Mouse (Mus musculus) limb, embryonic 11.5 days (tissue): ENCODE results near the gene Sptan1. TPM values are rescaled to one million over a fixed set of nuclear protein-coding genes. Genes with fewer than 3 reads are reported as not detected.

Experiments
- ATAC-seq: fragments of 200-750 bp; cut with Nextera tagmentation; 2 replicates; pipeline ENCODE4 v1.8.0; 2017; ENCODE audit warnings: low read depth; ENCODE audit not compliant: insufficient number of reproducible peaks, low FRiP score, low TSS enrichment
- DNase-seq: peaks from one replicate; pipeline ENCODE4 v3.0.0-alpha.2; 2015; ENCODE audit warnings: low spot score
- H3K27ac ChIP-seq: fragments of 300-500 bp; sonication (generic); replicated peaks from 2 replicates; pipeline ENCODE4 v1.5.1; 2014; ENCODE audit warnings: low read depth, mild to moderate bottlenecking, low read length
- H3K27me3 ChIP-seq: fragments of 300-500 bp; sonication (generic); 2 replicates; pipeline ENCODE4 v1.6.1; 2014; ENCODE audit warnings: mild to moderate bottlenecking, low read length, mixed read lengths; ENCODE audit not compliant: control insufficient read depth, insufficient read depth
- H3K36me3 ChIP-seq: fragments of 300-500 bp; sonication (generic); 2 replicates; pipeline ENCODE4 v1.6.1; 2014; ENCODE audit warnings: mild to moderate bottlenecking, low read length, moderate library complexity, mixed read lengths; ENCODE audit not compliant: control insufficient read depth, insufficient read depth
- H3K4me1 ChIP-seq: fragments of 300-500 bp; sonication (generic); 2 replicates; pipeline ENCODE4 v1.6.1; 2014; ENCODE audit warnings: low read length, mixed read lengths; ENCODE audit not compliant: control insufficient read depth, insufficient read depth
- H3K4me2 ChIP-seq: fragments of 300-500 bp; sonication (generic); 2 replicates; pipeline ENCODE4 v1.6.1; 2014; ENCODE audit warnings: low read depth, mild to moderate bottlenecking, moderate library complexity; ENCODE audit not compliant: severe bottlenecking
- H3K4me3 ChIP-seq: fragments of 300-500 bp; sonication (generic); 2 replicates; pipeline ENCODE4 v1.5.1; 2014; ENCODE audit warnings: low read depth, low read length
- H3K9ac ChIP-seq: fragments of 300-500 bp; sonication (generic); 2 replicates; pipeline ENCODE4 v1.6.1; 2014; ENCODE audit warnings: mild to moderate bottlenecking, low read length
- H3K9me3 ChIP-seq: fragments of 300-500 bp; sonication (generic); 2 replicates; pipeline ENCODE4 v1.6.1; 2016; ENCODE audit warnings: low read length; ENCODE audit not compliant: control insufficient read depth
- WGBS: fragments of 180-500 bp; shearing (Covaris S2); extraction: QIAGEN DNeasy Blood & Tissue Kit; methylation state at CpG from one replicate; pipeline ENCODE4 v1.1.7; 2014; 5-methylcytosine and 5-hydroxymethylcytosine counted together
- polyA plus RNA-seq: library from polyadenylated mRNA; unstranded; fragments of >200 nt; fragmentation: Nextera tagmentation; extraction: Ambion mirVana; gene quantifications from 2 replicates; pipeline ENCODE4 v1.2.1, GENCODE M21; 2014

Gene Sptan1
- polyA plus RNA-seq, 1 experiment from 2014 or later = 89.9 TPM

- peak overlapping the region; percentile 65 for H3K4me2 ChIP-seq
- ATAC-seq (no peak), DNase-seq (no peak)
- H3K27me3 ChIP-seq = no peaks in the 10 kb centered on the region
- H3K27ac ChIP-seq = no peak overlapping the region
- H3K9ac ChIP-seq = no peak overlapping the region
- H3K4me1 ChIP-seq = peaks cover 22% of the 10 kb centered on the region
- H3K36me3 ChIP-seq = peaks cover 5% of the 10 kb centered on the region
- H3K9me3 ChIP-seq = no peaks in the 10 kb centered on the region
- peak overlapping the region; percentile 60 for H3K4me3 ChIP-seq
- 34% methylated on average over 3 of the region's 3 CpGs for WGBS
These were observed 98.9 kb downstream of the Sptan1 start for GRCm38 (mm10) chr2:30064298-30064697.

- ATAC-seq = peak; percentile 94
- Histone ChIP-seq H3K27me3 (no peaks in the 10 kb centered on the region), H3K4me1 (peaks cover 20% of the 10 kb centered on the region), H3K36me3 (peaks cover 13% of the 10 kb centered on the region), H3K4me2 (peak overlapping the region; percentile 70), H3K9me3 (no peaks in the 10 kb centered on the region), H3K27ac (peak overlapping the region; percentile 98), H3K4me3 (peak overlapping the region; percentile 100), H3K9ac (peak overlapping the region; percentile 98)
- WGBS = under 1% methylated on average over 38 of the region's 101 CpGs
- peak; percentile 97 for DNase-seq
These were observed 100.9 kb downstream of the Sptan1 start for GRCm38 (mm10) chr2:30066046-30066901.

- under 1% methylated on average over 54 of the region's 69 CpGs for WGBS
- DNase-seq (peak; percentile 60), ATAC-seq (peak; percentile 2; the same call in 1 of the 2 replicates)
- Histone ChIP-seq H3K9ac (peak overlapping the region; percentile 98), H3K9me3 (no peaks in the 10 kb centered on the region), H3K27ac (peak overlapping the region; percentile 98), H3K4me3 (peak overlapping the region; percentile 100), H3K4me1 (peaks cover 17% of the 10 kb centered on the region), H3K27me3 (no peaks in the 10 kb centered on the region), H3K36me3 (peaks cover 13% of the 10 kb centered on the region), H3K4me2 (peak overlapping the region; percentile 70)
These were observed 101.9 kb downstream of the Sptan1 start for GRCm38 (mm10) chr2:30067031-30067888.

GRCm38 (mm10) chr2:30067962-30068361, 102.6 kb downstream of the Sptan1 start:
- Histone ChIP-seq H3K4me3 (peak overlapping the region; percentile 100), H3K4me1 (peaks cover 17% of the 10 kb centered on the region), H3K9me3 (no peaks in the 10 kb centered on the region), H3K36me3 (peaks cover 15% of the 10 kb centered on the region), H3K27ac (no peak overlapping the region), H3K4me2 (peak overlapping the region; percentile 70), H3K9ac (peak overlapping the region; percentile 98), H3K27me3 (no peaks in the 10 kb centered on the region)
- 29% methylated on average over 7 of the region's 7 CpGs for WGBS
- no peak for ATAC-seq
- no peak for DNase-seq

GRCm38 (mm10) chr2:30072875-30073274, 107.5 kb downstream of the Sptan1 start:
- no peaks in the 10 kb centered on the region for H3K9me3 ChIP-seq
- 82% methylated on average over 7 of the region's 7 CpGs for WGBS
- H3K4me2 ChIP-seq = no peak overlapping the region
- no peaks in the 10 kb centered on the region for H3K27me3 ChIP-seq
- no peak overlapping the region for H3K4me3 ChIP-seq
- peaks cover 17% of the 10 kb centered on the region for H3K36me3 ChIP-seq
- H3K27ac ChIP-seq = no peak overlapping the region
- H3K9ac ChIP-seq = no peak overlapping the region
- H3K4me1 ChIP-seq = 0 out of 2 replicates have a peak, but pooled peaks cover 2% of the 10 kb centered on the region
- no peak for ATAC-seq
- no peak for DNase-seq

- H3K36me3 ChIP-seq = peaks cover 15% of the 10 kb centered on the region
- no peak overlapping the region for H3K27ac ChIP-seq
- no peak for ATAC-seq
- peaks cover 5% of the 10 kb centered on the region for H3K4me1 ChIP-seq
- H3K9me3 ChIP-seq = no peaks in the 10 kb centered on the region
- H3K9ac ChIP-seq = no peak overlapping the region
- H3K4me2 ChIP-seq = no peak overlapping the region
- WGBS = 84% methylated on average over 3 of the region's 3 CpGs
- no peaks in the 10 kb centered on the region for H3K27me3 ChIP-seq
- DNase-seq = no peak
- no peak overlapping the region for H3K4me3 ChIP-seq
These were observed 107.9 kb downstream of the Sptan1 start for GRCm38 (mm10) chr2:30073285-30073684.

- DNase-seq (no peak), ATAC-seq (no peak)
- no peak overlapping the region for H3K27ac ChIP-seq
- WGBS = 72% methylated on average over 3 of the region's 3 CpGs
- H3K36me3 ChIP-seq = peaks cover 6% of the 10 kb centered on the region; the same call in 1 of the 2 replicates
- H3K4me1 ChIP-seq = peaks cover 11% of the 10 kb centered on the region
- no peak overlapping the region for H3K4me2 ChIP-seq
- H3K9ac ChIP-seq = no peak overlapping the region
- no peak overlapping the region for H3K4me3 ChIP-seq
- H3K9me3 ChIP-seq = no peaks in the 10 kb centered on the region
- H3K27me3 ChIP-seq = no peaks in the 10 kb centered on the region
These were observed 110.3 kb downstream of the Sptan1 start for GRCm38 (mm10) chr2:30075625-30076024.

- DNase-seq = no peak
- H3K4me2 ChIP-seq = no peak overlapping the region
These were observed 111.1 kb downstream of the Sptan1 start for GRCm38 (mm10) chr2:30076439-30076838.

More at GRCm38 (mm10) chr2:30076439-30076838, 111.1 kb downstream of the Sptan1 start:
- 88% methylated on average over 9 of the region's 9 CpGs for WGBS
- Histone ChIP-seq H3K4me3 (no peak overlapping the region), H3K4me1 (peaks cover 11% of the 10 kb centered on the region), H3K9ac (no peak overlapping the region), H3K27ac (no peak overlapping the region), H3K36me3 (peaks cover 6% of the 10 kb centered on the region; the same call in 1 of the 2 replicates), H3K27me3 (no peaks in the 10 kb centered on the region), H3K9me3 (no peaks in the 10 kb centered on the region)
- ATAC-seq = no peak
